Mouse (Mus musculus) stomach, adult 2 months (tissue): ENCODE data around the gene Olfr683. TPM values are rescaled to one million over a fixed set of nuclear protein-coding genes. Genes with fewer than 3 reads are reported as not detected.

Experiments
- polyA plus RNA-seq: library from polyadenylated mRNA; depleted of rRNA; stranded (reverse); fragments of >200 nt; gene quantifications from 2 replicates; pipeline ENCODE4 v1.2.3, GENCODE M21; 2012; rRNA removed

Gene Olfr683
- polyA plus RNA-seq: not detected in 2 replicates

DNA sequence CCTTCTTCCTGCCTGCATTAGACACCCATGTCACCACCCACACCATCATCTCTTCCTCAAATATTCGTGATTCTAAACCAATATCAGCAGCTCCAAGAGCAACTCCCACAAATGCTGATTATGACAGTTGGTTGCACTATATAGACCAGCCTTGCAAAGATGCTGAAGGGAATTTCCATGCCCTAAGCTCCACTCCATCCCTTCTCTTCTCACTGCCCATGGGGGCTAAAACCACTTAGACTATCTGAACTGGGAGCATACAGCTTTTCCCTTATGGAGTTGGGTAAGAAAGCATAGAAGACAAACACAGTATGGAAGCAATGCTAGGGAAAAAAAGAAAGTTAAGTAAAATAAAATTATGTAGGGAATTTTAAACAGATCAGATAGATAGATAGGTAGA is at the start of gene Olfr683:
Olfr683 (minus strand) TSS at position 101 of the 400 bp plus-strand sequence.

GRCm38 (mm10) chr7:105185912-105186311 is 39.1 kb upstream of the Olfr683 start, which contains the start of gene Olfr685:
Olfr685 (minus strand) TSS chr7:105186012.

DNA sequence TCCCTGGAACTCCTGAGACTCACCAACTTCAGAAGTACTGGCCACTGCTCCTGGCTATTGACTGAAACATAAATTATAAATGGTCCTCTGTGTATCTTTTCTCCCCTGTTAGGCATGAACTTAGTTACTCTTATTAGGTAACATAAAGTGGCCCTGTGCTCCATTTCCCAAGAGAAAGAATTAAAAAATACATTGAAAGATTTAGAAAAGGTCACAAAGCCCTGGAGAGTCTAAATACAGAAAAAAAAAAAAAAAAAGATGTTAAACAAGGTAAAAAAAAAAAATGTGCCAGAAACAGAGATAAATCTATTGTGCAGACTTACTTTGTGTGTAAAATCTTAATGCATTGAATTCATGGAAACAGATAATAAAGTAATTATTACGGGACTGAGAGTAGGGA is 16.7 kb upstream of the Olfr683 start, which contains the start of gene Olfr684:
Olfr684 (minus strand) TSS at position 101 of the 400 bp plus-strand sequence.

GRCm38 (mm10) chr7:105116536-105116935 is 30.3 kb downstream of the Olfr683 start, which contains the start of gene Olfr681:
Olfr681 (plus strand) TSS chr7:105116836.

DNA sequence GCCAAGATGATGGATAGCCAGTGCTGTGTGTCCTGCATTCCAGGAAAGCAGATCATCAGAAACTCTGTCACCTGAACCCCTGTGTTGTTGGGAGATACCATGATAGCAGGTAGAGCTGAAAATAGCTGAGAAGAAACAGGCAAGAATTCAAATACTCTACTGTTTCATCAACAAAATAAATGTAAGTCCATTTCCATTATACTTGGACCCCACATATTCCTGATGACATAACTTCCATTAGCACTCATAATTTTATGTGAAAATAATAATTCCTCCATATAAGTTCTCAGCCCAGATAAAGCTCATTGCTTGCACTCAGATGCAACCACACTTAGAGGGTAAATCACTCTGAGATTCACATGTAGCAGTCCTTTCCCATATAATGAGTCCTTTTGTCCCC is 54.1 kb downstream of the Olfr683 start, which contains the start of gene Olfr680-ps1:
Olfr680-ps1 (minus strand) TSS at position 101 of the 400 bp plus-strand sequence.

Other genes with a start within 250 kb of the Olfr683 start
- not detected in 2 replicates for gene Olfr667, start 225.5 kb downstream of the Olfr683 start, polyA plus RNA-seq
- not detected in 2 replicates for gene Olfr668, start 219.0 kb downstream of the Olfr683 start, polyA plus RNA-seq
- gene Olfr669, start 212.8 kb downstream of the Olfr683 start, polyA plus RNA-seq: not detected in 2 replicates
- not detected in 2 replicates for gene Olfr670, start 184.4 kb downstream of the Olfr683 start, polyA plus RNA-seq
- gene Olfr671, start 167.9 kb downstream of the Olfr683 start, polyA plus RNA-seq: not detected in 2 replicates
- gene Olfr672, start 145.0 kb downstream of the Olfr683 start, polyA plus RNA-seq: not detected in 2 replicates
- not detected in 2 replicates for gene Olfr675, start 118.6 kb downstream of the Olfr683 start, polyA plus RNA-seq
- gene Olfr676, start 114.3 kb downstream of the Olfr683 start, polyA plus RNA-seq: not detected in 2 replicates
- gene Olfr677, start 95.6 kb downstream of the Olfr683 start, polyA plus RNA-seq: not detected in 2 replicates
- gene Olfr678, start 82.5 kb downstream of the Olfr683 start, polyA plus RNA-seq: not detected in 2 replicates
- gene Olfr679, start 65.8 kb downstream of the Olfr683 start, polyA plus RNA-seq: not detected in 2 replicates
- gene Olfr680-ps1, start 54.2 kb downstream of the Olfr683 start, polyA plus RNA-seq: not detected in 2 replicates
- gene Olfr681, start 30.2 kb downstream of the Olfr683 start, polyA plus RNA-seq: not detected in 2 replicates
- gene Olfr684, start 16.6 kb upstream of the Olfr683 start, polyA plus RNA-seq: not detected in 2 replicates
- gene Olfr685, start 39.0 kb upstream of the Olfr683 start, polyA plus RNA-seq: not detected in 2 replicates
- gene Olfr686, start 60.5 kb upstream of the Olfr683 start, polyA plus RNA-seq: not detected in 2 replicates
- not detected in 2 replicates for gene Olfr688, start 141.1 kb upstream of the Olfr683 start, polyA plus RNA-seq
- gene Olfr689, start 164.2 kb upstream of the Olfr683 start, polyA plus RNA-seq: not detected in 2 replicates
- not detected in 2 replicates for gene Olfr690, start 187.1 kb upstream of the Olfr683 start, polyA plus RNA-seq
- gene Olfr691, start 195.3 kb upstream of the Olfr683 start, polyA plus RNA-seq: not detected in 2 replicates
- not detected in 2 replicates for gene Olfr692, start 221.2 kb upstream of the Olfr683 start, polyA plus RNA-seq
- not detected in 2 replicates for gene Gm5901, start 228.0 kb upstream of the Olfr683 start, polyA plus RNA-seq